Mouse (Mus musculus): Measurements from ENCODE around the gene Nmt2.
A peak's percentile ranks its signal among the peaks of the same experiment; 100 is the strongest.

The Nmt2 gene

GRCm38 (mm10) chr2:3283602-3284472 lies at the start of gene Nmt2:
Gene Nmt2, plus strand, starts transcription at chr2:3284212.
- peak; percentile 87 for ATAC-seq (ENCODE audit: low TSS enrichment)

GRCm38 (mm10) chr2:3239255-3239654 lies 44.8 kb upstream of the Nmt2 start:
- ATAC-seq (ENCODE audit: low TSS enrichment) = no peak

GRCm38 (mm10) chr2:3244251-3244650 lies 39.8 kb upstream of the Nmt2 start:
- ATAC-seq (ENCODE audit: low TSS enrichment) = no peak

GRCm38 (mm10) chr2:3251309-3251708 lies 32.7 kb upstream of the Nmt2 start:
- no peak for ATAC-seq (ENCODE audit: low TSS enrichment)

GRCm38 (mm10) chr2:3266466-3266865 lies 17.5 kb upstream of the Nmt2 start:
- no peak for ATAC-seq (ENCODE audit: low TSS enrichment)

- ATAC-seq (ENCODE audit: low TSS enrichment) = peak; percentile 44; the same call in 1 of the 2 replicates
These were observed 16.1 kb upstream of the Nmt2 start for GRCm38 (mm10) chr2:3267879-3268278.

- no peak for ATAC-seq (ENCODE audit: low TSS enrichment)
These were observed 10.7 kb upstream of the Nmt2 start for GRCm38 (mm10) chr2:3273349-3273748.

- no peak for ATAC-seq (ENCODE audit: low TSS enrichment)
These were observed 7.9 kb upstream of the Nmt2 start for GRCm38 (mm10) chr2:3276106-3276505.

GRCm38 (mm10) chr2:3277502-3277901 lies 6.5 kb upstream of the Nmt2 start:
- no peak for ATAC-seq (ENCODE audit: low TSS enrichment)

- no peak for ATAC-seq (ENCODE audit: low TSS enrichment)
These were observed 2.7 kb upstream of the Nmt2 start for GRCm38 (mm10) chr2:3281311-3281710.

- ATAC-seq (ENCODE audit: low TSS enrichment) = peak; percentile 16
These were observed 978 bp upstream of the Nmt2 start for GRCm38 (mm10) chr2:3282866-3283601.

GRCm38 (mm10) chr2:3284473-3285180 lies 615 bp downstream of the Nmt2 start:
- peak; percentile 33 for ATAC-seq (ENCODE audit: low TSS enrichment)

- ATAC-seq (ENCODE audit: low TSS enrichment) = no peak
These were observed 1.1 kb downstream of the Nmt2 start for GRCm38 (mm10) chr2:3285181-3285530.

- no peak for ATAC-seq (ENCODE audit: low TSS enrichment)
These were observed 1.7 kb downstream of the Nmt2 start for GRCm38 (mm10) chr2:3285709-3286108.

- ATAC-seq (ENCODE audit: low TSS enrichment) = no peak
These were observed 2.2 kb downstream of the Nmt2 start for GRCm38 (mm10) chr2:3286243-3286642.

- no peak for ATAC-seq (ENCODE audit: low TSS enrichment)
These were observed 5.6 kb downstream of the Nmt2 start for GRCm38 (mm10) chr2:3289581-3289980.

- ATAC-seq (ENCODE audit: low TSS enrichment) = no peak
These were observed 8.2 kb downstream of the Nmt2 start for GRCm38 (mm10) chr2:3292170-3292569.

- ATAC-seq (ENCODE audit: low TSS enrichment) = no peak
These were observed 11.8 kb downstream of the Nmt2 start for GRCm38 (mm10) chr2:3295826-3296225.

GRCm38 (mm10) chr2:3305426-3306025 lies 21.5 kb downstream of the Nmt2 start:
- peak; percentile 62; the same call in 1 of the 2 replicates for ATAC-seq (ENCODE audit: low TSS enrichment)

GRCm38 (mm10) chr2:3323132-3323531 lies 39.1 kb downstream of the Nmt2 start:
- ATAC-seq (ENCODE audit: low TSS enrichment) = no peak

- ATAC-seq (ENCODE audit: low TSS enrichment) = no peak
These were observed 40.5 kb downstream of the Nmt2 start for GRCm38 (mm10) chr2:3324381-3325130.
